Mouse (Mus musculus): ENCODE data around the gene Atp8a2.

GRCm38 (mm10) chr14:59892084-59892483 lies 304.9 kb downstream of the Atp8a2 start:
- TF ChIP-seq CTCF (IDR thresholded peaks at IDR 0.05), result no peak
- no peak for TF ChIP-seq EP300 (IDR thresholded peaks at IDR 0.05)

All from lung, postnatal 0 days (tissue).